Mouse (Mus musculus) bone marrow macrophage, adult 2 months (primary cell): Measurements from ENCODE around the gene Plpp3.

Experiments used
- CTCF ChIP-seq: IDR thresholded peaks from 2 replicates; pipeline ENCODE4 v1.5.1; 2012; ENCODE audit warnings: low read depth, mild to moderate bottlenecking, low read length, moderate library complexity
- POLR2A ChIP-seq: IDR thresholded peaks from 2 replicates; pipeline ENCODE4 v1.6.1; 2012; ENCODE audit warnings: mild to moderate bottlenecking, low read depth, low read length, borderline replicate concordance

- TF ChIP-seq POLR2A = no peak
- no peak for TF ChIP-seq CTCF
Observed at GRCm38 (mm10) chr4:105268202-105268730, 111.1 kb downstream of the Plpp3 start.
